Mouse (Mus musculus) left cerebral cortex, adult 9 months (tissue): Measurements from ENCODE around the gene Ap3b1.

Experiments
- DNase-seq, 2 experiments: peaks; one replicate each; pipeline ENCODE4 v3.0.0; 2022; ENCODE audit warnings: low spot score in 2 of 2

Ap3b1 gene

GRCm38 (mm10) chr13:94595289-94595688 is 236.5 kb downstream of the Ap3b1 start:
- no peak for DNase-seq

GRCm38 (mm10) chr13:94595701-94596361 is 237.1 kb downstream of the Ap3b1 start:
- DNase-seq = no peak

GRCm38 (mm10) chr13:94596386-94597033 is 237.8 kb downstream of the Ap3b1 start:
- DNase-seq = no peak

- no peak for DNase-seq
Measured at GRCm38 (mm10) chr13:94599718-94600117, 241.0 kb downstream of the Ap3b1 start.

GRCm38 (mm10) chr13:94607035-94607860 is 248.5 kb downstream of the Ap3b1 start:
- no peak for DNase-seq

- DNase-seq = no peak
Measured at GRCm38 (mm10) chr13:94607861-94608223, 249.1 kb downstream of the Ap3b1 start.

- DNase-seq = no peak
Measured at GRCm38 (mm10) chr13:94608420-94608831, 249.7 kb downstream of the Ap3b1 start.

- DNase-seq = no peak
Measured at GRCm38 (mm10) chr13:94608947-94609346, 250.2 kb downstream of the Ap3b1 start.
